Mouse (Mus musculus) lung, postnatal 36 days (tissue): ENCODE data around the gene Ralgps1.

Experiments used
- DNase-seq: peaks from one replicate; pipeline ENCODE4 v3.0.0; 2022; ENCODE audit warnings: mixed read lengths

Ralgps1 gene

DNA sequence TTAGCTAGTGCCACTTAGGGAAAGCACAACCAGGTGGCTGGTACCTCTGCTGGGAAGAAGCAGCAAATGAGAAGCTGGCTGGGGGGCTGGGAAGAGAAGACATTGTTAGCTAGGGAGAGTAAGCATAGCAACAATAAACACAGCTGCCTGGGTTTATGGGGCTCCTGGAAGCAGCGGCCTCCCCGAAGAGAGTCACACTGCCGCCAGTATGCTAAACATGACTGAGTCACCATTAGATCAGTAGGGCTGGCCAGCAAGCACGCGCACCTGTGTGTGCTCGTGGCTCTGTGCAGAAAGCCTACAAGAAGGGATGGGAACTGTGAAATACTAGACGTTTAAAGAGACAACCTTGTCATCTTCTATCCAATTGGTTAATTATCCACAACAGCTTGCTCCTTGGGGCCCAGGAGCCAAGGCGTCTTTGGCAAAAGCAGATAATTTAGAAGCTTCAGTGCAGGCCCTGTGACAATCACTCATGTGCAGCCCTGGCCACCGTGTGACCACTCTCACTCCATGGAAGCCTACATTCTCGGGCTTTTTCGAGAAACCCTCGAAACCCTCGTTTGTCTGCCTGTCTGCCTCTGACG is 165.3 kb downstream of the Ralgps1 start:
- no peak for DNase-seq

GRCm38 (mm10) chr2:33204980-33205379 is 166.3 kb downstream of the Ralgps1 start:
- DNase-seq: peak; percentile 75

GRCm38 (mm10) chr2:33203284-33203683 is 168.0 kb downstream of the Ralgps1 start:
- DNase-seq: peak; percentile 61

DNA sequence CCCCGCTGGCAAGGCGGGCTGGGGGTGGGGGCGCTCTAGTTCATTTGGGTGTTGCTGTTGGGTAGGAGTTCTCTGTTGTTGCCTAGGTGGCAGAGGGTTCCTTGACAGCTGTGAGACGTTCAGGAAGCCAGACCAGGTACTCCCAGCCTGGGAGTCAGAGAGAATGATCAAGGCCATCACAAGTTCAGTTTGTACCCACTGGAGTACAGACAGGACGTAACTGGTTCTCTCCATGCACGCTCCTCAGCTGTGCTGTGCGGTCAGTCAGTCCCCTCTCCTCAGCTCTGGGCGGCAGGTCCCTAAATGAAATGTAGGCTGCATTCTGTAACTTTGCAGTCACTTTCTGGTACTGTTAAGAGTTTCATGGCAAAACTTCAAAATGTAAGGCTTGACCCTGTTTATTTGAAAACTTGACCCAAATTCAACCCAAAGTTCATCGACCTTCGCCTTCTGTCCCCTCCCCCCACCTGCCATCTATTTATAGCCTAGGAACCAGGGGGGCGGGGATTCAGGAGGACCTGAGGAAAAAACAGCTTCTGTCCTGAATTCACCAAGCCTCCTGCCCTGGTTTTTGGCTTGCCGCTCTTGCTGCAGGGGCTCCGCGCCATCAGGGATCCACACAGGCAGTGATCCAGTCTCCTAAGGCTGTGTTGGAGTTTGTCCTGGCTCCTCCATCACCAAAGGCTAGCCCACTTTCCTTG is 170.8 kb downstream of the Ralgps1 start:
- DNase-seq: no peak

GRCm38 (mm10) chr2:33189976-33190375 is 181.3 kb downstream of the Ralgps1 start:
- DNase-seq: no peak

- no peak for DNase-seq
Measured at GRCm38 (mm10) chr2:33188925-33189670, 182.2 kb downstream of the Ralgps1 start.

DNA sequence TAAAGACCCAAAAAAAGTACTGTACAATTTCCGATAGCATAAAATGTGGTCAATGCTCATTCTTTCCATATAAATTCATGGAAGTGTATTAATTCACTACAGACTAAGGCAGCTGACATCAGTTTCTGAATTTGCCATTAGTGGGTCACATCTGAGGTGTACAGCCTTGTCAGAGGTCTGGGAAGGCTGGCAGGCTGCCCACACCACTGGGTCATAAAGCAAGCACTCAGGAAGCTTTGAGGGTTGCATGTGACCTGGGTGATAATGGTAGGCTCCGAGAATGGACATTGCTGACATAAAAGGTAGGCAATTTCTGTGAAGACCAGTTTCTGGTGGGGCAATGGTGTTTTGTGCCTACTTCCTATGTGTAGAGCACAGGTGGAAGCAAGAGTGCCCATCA is 183.4 kb downstream of the Ralgps1 start:
- peak; percentile 42 for DNase-seq

GRCm38 (mm10) chr2:33186505-33186904 is 184.8 kb downstream of the Ralgps1 start:
- no peak for DNase-seq

DNA sequence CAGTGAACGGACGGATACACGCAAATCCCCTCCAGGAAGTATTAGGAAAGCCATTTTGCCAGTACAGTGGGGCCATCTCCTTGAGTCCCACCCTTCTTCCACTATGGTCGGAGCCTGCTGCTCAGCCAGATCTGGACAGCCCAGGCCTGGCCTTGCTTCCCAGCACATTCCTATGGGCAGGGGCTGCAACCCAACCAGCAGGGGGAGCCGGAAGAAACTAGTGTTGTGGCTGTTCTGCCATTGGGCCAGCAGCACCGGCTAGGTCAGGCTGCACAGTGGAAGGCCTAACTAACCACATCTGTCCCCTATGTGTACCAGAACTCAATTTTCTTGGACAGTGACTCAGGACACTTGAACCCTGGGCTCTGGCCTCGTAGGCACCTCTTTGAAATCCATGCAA is 186.0 kb downstream of the Ralgps1 start:
- peak; percentile 76 for DNase-seq

GRCm38 (mm10) chr2:33184641-33185040 is 186.6 kb downstream of the Ralgps1 start:
- peak; percentile 45 for DNase-seq

- no peak for DNase-seq
Measured at GRCm38 (mm10) chr2:33183321-33183720, 188.0 kb downstream of the Ralgps1 start.

DNA sequence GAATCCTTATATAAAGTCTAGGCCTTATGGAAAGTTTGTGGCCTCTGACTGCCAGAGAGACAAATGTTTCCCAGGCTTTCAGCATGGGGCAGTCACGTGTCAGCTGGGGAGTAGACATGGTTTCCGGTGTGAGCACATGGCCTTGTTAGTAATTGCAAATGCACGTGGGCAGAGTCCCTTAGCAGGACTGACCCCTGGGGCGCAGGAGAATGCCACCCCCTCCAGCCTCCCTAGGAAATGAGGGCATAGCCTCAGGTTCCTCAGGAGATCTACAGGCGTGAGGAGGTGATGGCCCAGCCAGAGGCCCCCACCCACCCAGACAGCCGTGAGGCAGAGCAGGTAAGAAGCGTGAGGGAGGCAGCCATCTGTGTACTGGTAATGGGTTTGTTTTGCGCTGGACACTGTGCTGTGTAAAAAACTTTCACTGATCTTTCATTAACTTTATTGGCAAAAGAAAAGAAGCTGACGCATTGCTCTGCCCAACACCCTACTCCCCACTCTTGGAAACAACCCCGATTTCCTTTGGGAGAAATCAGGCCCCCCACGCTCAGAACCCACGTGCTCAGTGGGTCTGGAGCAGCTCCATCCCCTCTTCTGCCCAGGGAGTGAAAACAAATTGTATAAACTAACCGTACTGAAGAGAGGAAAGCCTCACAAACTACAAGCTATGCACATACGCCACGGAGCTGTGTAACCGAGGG is 191.2 kb downstream of the Ralgps1 start:
- DNase-seq: peak; percentile 62

DNA sequence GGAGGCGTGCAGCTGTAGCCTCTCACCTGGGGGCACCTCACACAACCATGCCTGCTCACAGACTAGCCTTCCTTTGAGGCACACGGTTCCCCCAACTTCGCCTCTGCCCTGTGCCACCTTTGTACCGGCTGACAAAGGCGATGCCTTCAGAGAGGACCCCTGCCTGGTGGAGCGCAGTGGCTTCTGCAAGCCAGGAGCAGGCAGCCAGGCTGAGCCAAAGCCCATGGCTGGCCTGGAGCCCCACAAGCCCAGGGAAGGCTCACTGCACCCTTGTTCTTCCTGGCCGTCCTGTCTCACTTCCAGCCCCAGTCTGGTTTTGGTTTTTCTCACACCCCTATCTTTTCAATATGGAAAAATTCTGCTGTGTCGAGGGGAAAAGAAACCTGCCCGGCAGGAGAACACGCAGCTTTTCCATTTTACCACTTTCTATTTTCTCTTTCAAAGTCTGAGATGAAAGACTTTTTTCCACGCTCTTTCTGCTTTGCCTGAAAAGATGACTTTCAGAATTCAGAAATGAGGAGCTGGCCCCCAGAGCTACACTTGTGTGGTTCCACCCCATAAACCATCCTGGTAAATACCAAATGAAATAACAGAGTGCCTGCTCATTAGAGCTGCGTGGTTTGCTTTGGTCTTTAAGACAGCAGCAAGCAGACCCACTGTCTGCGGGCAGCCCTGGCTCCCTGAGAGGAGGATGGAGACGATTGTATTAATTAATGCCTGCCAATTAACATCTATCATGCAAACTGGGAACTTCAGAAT is 191.9 kb downstream of the Ralgps1 start:
- DNase-seq: no peak

- no peak for DNase-seq
Measured at GRCm38 (mm10) chr2:33178243-33178932, 192.9 kb downstream of the Ralgps1 start.

- DNase-seq: no peak
Measured at GRCm38 (mm10) chr2:33177443-33178242, 193.6 kb downstream of the Ralgps1 start.

- no peak for DNase-seq
Measured at GRCm38 (mm10) chr2:33176921-33177320, 194.4 kb downstream of the Ralgps1 start.

DNA sequence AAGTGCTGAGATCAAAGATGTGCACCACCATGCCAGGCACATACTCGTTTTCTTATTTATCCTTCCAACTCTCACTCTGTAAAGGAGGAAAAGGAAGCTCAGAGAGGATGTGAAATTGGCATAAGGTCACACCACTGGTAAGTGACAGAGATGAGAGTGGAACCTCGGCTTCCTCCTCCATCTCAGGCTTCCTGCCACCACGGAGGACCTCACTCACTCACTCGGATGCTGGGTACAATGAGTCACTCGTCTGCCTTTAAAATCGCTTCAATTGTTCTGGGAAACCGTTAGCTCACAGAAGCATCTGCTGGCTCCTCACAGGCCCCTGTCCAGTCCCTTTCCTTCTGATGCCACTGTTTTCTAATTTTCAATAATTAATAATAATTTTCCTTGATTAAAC is 194.8 kb downstream of the Ralgps1 start:
- no peak for DNase-seq

DNA sequence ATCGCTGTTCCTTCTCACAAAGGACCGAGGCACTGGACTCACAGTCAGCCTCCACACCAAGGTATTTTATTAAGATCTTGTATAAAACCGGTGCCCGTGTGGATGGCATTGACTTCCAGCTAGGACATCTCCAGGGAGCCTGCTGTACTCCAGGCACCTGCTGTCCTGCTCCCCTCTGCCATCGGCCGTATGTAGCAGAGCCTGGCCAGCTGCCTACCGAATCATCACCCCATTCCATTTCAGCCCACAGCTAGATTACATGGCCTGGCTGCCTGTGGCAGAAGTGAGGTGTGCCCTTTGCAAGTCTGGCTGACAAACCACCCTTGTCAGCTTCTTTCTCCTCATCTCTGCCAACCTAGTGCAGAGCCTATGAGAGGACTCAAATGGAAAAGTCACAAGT is 197.6 kb downstream of the Ralgps1 start:
- no peak for DNase-seq

DNA sequence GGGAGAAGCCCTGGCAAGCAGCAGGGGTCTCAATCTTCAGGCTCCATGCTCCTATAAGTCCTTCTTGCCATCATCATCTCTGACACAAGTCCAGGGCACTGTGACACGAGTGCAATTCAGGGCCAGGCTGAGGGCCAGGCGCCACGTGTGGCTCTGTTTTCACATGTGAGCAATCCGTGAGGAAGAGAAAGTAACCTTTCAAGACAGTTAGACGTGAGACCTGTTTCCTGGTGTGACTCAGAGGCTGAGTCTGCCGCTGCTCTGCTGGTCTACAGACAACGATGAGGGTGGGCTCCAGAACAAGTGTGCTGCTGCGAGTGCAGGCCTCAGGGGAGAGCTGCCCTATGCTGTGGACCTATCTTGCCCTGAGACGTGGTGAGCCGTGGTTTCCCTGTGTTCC is 198.2 kb downstream of the Ralgps1 start:
- DNase-seq: no peak

GRCm38 (mm10) chr2:33170777-33171565 is 200.3 kb downstream of the Ralgps1 start:
- no peak for DNase-seq
